Mouse (Mus musculus) kidney, adult 9 months (tissue): ENCODE data around the gene Cap1.
A peak's percentile ranks its signal among the peaks of the same experiment; 100 is the strongest.

Source experiments
- DNase-seq: peaks from one replicate; pipeline ENCODE4 v3.0.0; 2022

Cap1 gene

DNA sequence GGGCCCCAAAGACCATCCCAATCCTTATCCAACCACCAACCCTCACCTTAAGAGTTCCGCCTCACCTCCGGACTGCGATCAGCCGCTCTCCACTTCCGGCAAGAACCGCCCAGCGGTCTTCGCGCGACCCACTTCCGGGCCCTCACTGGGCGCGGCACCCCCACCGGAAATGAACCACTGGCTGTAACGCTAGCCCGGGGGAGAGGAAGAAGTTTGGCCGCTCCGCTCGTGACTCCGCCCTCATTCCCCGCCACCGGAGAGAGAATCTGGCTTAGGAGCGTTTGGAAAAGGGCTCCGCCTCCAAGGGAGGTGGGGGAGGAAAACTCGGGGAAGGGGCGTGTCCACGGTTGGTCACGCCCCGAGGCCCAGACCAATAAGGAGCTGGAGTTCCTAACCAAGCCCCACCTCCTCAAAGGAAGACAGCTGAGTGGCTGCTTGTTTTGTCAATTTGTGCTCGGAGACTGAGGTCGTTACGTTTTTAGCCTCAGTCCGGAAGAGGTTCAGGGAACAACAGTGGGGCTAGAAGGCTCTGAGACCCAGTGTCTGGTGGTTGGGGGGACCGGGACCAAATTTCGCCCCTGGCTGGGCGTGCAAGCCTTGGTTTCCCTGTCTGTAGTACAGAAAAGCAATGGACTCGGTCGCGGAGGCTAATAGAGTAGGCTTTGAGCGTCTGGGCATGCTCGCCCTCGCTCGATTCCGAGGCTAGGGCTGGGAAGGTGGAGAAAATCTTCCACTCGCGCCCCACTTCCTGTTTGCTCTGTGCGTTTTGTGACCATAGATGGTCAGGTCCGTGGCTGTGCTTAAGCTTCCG, at the start of gene Cap1:
Gene Cap1, minus strand, starts transcription at position 289 of the 811 bp plus-strand sequence.
- DNase-seq, result peak; percentile 100

GRCm38 (mm10) chr4:122933857-122934256, 48.0 kb upstream of the Cap1 start:
- peak; percentile 33 for DNase-seq

DNA sequence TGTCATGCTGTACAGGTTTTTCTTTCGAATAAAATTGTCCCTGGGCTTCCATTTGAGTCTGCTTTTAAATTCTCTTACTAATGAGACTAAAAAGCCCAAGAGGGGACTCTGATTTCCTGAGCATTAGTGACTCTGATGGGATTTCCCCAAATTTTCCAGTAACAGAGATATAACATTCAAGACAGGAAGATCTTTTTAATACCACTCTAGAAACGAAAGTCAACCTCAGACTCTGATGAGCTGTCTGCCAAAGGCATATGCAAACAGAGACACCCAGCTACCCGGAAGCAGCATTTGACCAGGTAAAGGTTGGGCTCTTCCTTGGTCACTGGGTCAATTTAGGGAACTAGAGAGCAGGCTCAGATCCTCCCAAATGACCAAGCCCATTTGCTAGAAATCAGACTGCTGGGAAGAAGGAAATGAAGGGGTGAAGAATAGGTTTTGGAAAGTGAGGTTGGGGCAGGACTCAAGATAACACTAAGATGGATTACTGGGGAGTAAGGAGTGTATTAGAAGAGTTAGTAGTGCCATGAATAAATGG, 47.3 kb upstream of the Cap1 start:
- DNase-seq, result no peak

GRCm38 (mm10) chr4:122932239-122932978, 46.6 kb upstream of the Cap1 start:
- no peak for DNase-seq

DNA sequence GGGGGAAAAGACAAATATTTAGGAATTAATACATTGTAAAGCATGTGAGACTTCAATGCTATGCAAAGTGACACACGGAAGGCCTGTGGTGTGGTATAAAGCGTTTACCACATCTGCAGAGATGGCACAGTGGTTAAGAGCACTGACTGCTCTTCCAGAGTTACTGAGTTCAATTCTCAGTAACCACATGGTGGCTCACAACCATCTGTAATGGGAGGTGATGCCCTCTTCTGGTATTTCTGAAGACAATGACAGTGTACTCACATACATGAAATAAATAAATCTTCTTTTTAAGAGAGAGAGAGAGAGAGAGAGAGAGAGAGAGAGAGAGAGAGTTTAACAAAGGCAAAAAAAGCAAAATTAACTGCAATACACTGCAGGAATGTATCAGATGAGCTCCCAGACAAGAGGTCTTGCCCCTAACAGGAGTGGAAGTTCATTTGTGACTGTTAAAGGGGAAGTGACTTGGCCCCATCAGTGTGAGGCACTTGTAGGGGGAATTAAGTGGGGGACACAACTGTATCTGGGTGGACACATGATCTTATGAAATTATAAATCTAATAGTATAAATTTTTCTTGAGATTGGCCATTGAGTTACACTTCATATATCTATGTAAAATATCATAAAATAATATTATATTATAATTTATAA, 45.2 kb upstream of the Cap1 start:
- no peak for DNase-seq

GRCm38 (mm10) chr4:122923392-122924344, 37.8 kb upstream of the Cap1 start:
- DNase-seq, result peak; percentile 77

DNA sequence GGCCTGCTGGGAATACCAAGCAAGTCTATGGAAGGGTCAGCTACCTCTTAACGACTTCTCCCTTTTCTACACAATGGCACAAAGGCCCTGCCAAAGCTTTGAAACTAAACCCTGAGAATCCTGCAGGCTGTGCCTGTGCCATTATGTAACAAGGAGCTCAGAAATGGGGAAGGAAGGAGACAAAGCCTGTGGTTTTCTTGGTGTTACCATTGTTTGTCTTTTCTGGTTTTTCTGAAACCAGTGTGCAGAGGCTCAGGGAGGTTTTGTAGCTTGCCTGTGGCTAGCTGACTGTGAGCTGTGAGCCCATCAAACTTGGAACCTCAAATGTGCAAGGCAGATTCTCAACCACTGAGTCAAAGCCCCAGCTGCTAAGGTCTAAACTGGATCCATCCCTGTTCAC, 37.0 kb upstream of the Cap1 start:
- peak; percentile 42 for DNase-seq

DNA sequence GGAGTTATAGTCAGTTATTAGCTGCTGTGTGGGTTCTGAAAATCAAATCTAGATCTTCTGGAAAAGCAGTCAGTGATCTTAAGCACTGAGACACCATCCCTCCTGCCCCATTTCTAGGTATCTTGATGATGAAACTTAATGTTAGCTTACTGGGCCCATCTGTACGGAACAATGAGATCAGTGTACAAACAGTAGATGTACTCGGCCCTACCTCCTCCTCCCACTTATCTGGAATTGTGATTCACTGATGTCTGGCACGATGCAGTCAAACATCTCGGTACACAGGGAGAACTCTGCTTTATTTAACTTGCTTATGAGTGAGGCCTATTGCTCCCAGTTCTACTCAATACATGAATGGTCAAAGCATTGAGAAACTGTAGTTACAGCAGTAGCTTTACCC, 30.1 kb upstream of the Cap1 start:
- DNase-seq, result no peak

GRCm38 (mm10) chr4:122914186-122914585, 28.3 kb upstream of the Cap1 start:
- no peak for DNase-seq

GRCm38 (mm10) chr4:122912613-122913012, 26.8 kb upstream of the Cap1 start:
- DNase-seq, result no peak

DNA sequence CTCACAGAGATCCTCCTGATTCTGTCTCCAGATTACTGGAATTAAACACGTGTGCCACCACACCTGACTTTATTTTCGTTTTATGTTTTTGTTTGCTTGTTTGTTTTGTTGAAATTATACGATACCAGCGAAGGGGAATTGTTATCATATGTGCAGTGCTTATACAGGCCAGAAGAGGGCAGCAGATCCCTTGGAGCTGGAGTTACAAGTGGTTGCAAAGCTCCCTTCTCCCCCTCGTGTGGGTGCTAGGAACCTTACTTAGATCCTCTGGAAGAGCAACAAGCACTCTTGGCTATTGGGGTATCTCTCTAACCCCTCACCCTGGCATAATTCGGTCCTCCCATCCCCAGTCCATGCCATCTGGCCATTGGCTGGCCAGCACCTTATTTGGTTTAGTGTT, 24.7 kb upstream of the Cap1 start:
- DNase-seq, result peak; percentile 31

- no peak for DNase-seq
Measured at GRCm38 (mm10) chr4:122909572-122910189, 23.8 kb upstream of the Cap1 start.

DNA sequence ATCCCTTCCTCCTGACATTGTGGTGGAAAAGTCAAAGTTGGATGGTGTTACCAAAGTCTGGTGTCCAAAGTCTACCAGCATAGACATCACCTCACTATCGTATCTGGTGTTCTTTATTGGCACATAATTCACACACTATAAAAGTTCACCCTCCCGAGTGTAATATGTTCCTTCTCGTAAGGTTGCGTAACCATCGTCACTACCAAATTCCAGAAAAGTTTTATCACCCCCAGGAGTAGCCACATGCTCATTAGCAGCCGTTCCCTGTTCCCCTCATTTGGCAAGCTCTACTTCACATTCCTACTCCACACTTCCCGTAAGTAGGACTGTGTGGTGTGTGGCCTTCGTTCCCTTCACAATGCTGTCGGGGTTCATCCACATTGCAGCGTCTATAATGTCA, 19.5 kb upstream of the Cap1 start:
- DNase-seq, result no peak

- no peak for DNase-seq
Measured at GRCm38 (mm10) chr4:122903709-122904108, 17.9 kb upstream of the Cap1 start.

- DNase-seq, result no peak
Measured at GRCm38 (mm10) chr4:122902156-122902555, 16.3 kb upstream of the Cap1 start.

- peak; percentile 78 for DNase-seq
Measured at GRCm38 (mm10) chr4:122898313-122898712, 12.5 kb upstream of the Cap1 start.

DNA sequence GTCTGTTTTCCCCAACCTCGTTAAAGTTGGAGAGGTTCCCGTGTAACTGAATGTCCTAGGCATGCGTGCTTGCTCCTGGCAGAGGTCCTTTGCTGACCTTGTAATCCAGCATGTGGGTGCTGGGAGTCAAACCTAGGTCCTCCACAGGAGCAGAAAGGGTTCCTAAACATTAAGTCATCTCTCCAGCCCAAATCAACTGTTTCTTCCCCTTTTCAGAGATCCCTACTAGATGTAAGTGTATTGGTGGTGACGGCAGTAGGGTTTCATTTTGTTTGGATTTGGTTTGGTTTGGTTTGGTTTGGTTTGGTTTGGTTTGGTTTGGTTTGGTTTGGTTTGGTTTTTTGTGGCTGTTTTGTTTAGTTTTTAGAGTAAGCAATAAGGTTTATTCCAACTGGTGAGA, 11.9 kb upstream of the Cap1 start:
- DNase-seq, result no peak

DNA sequence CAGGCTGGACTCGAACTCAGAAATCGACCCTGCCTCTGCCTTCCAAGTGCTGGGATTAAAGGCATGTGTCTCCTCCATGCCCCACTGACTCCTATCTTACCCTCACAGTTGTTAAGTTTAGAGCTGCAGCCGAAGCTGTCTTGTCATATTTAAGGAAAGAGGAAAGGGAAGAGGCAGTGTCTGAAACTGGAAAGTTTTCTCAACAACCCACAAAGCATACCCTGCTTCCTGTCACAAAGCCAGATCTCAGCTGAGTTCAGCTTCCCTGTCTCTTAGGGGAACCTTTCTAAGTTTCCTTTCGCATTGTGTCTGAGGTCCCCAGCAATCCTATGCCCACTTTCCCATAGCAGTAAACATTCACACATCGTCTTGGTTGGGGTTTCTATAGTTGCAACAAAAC, 6.3 kb upstream of the Cap1 start:
- DNase-seq, result no peak

DNA sequence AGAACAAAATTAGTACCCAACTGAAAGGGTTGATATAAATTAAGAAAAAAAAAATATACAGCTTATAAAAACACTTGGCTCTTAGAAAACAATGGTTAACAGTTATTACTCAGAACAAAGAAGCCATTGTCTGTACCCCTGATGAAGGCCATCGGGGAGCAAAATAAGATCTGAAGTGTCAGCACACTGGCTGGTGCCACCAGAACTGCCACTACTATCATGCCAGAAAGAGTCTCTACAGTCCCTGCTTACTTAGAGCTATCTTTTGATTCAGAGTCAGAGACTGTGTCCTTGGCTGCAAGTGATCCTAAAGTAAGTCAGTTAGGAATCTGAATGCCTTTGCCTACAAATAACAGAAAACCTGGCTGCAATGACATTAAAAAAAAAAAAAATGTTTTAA, 5.7 kb upstream of the Cap1 start:
- no peak for DNase-seq

DNA sequence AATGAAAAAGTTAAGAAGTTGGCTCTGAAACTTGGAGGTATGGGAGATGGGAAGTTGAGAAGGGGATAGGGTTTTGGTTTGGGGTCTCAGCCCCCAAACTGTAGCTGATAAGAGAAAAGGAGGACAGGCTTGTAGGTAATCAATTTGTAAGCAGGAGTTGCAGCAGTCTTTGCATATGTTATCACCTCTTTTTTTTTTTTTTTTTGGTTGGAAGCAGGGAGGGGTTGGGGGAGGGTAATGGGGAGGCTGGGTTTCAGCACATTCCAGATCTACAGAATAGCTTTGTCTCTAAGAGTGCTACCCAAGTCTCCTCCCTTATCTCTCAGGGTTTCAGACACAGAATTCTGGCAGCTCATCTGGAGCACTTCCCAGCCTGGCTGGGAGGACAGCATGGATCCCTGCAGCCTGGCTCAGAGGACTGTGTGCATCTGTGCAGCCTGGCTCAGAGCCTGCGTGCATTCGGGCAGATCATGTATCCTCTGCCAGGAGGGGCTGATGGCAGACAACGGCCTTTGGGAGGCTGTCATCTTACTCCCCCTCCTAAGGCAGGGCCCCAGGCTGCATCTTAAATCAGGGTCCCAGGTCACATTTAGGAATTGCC, 5.1 kb upstream of the Cap1 start:
- no peak for DNase-seq

- no peak for DNase-seq
Measured at GRCm38 (mm10) chr4:122887336-122887735, 1.5 kb upstream of the Cap1 start.
